Mouse (Mus musculus): Measurements from ENCODE around the gene Ampd2. TPM values are rescaled to one million over a fixed set of nuclear protein-coding genes. Genes with fewer than 3 reads are reported as not detected.

The Ampd2 gene
- polyA plus RNA-seq, 1 experiment from 2014 or later: 45.1 TPM

GRCm38 (mm10) chr3:108084767-108085270 is 1.6 kb downstream of the Ampd2 start:
- peak overlapping the region; percentile 91 for H3K4me2 ChIP-seq (ENCODE audit: low read depth, low read length, severe bottlenecking)
- H3K36me3 ChIP-seq (ENCODE audit: control insufficient read depth, insufficient read depth, low read length): no peaks in the 10 kb centered on the region
- no peaks in the 10 kb centered on the region for H3K9me3 ChIP-seq (ENCODE audit: control insufficient read depth, low read length)
- no peaks in the 10 kb centered on the region for H3K27me3 ChIP-seq (ENCODE audit: control insufficient read depth, insufficient read depth, low read length)
- H3K27ac ChIP-seq (ENCODE audit: low read depth, low read length): peak overlapping the region; percentile 67; the same call in 1 of the 2 replicates
- DNase-seq (ENCODE audit: low spot score): no peak
- H3K4me1 ChIP-seq (replicated peaks; ENCODE audit: control insufficient read depth, insufficient read depth, low read length): peaks cover 13% of the 10 kb centered on the region
- H3K4me3 ChIP-seq (ENCODE audit: low read depth, low read length): peak overlapping the region; percentile 57
- WGBS: 24% methylated on average over 13 of the region's 13 CpGs
- ATAC-seq (replicated peaks; ENCODE audit: low FRiP score): peak; percentile 29
- H3K9ac ChIP-seq (ENCODE audit: low read length): peak overlapping the region; percentile 56

GRCm38 (mm10) chr3:108083904-108084407 is 2.5 kb downstream of the Ampd2 start:
- H3K4me3 ChIP-seq (ENCODE audit: low read depth, low read length): no peak overlapping the region
- H3K9me3 ChIP-seq (ENCODE audit: control insufficient read depth, low read length): no peaks in the 10 kb centered on the region
- no peak overlapping the region for H3K4me2 ChIP-seq (ENCODE audit: low read depth, low read length, severe bottlenecking)
- H3K4me1 ChIP-seq (replicated peaks; ENCODE audit: control insufficient read depth, insufficient read depth, low read length): peaks cover 13% of the 10 kb centered on the region
- H3K27me3 ChIP-seq (ENCODE audit: control insufficient read depth, insufficient read depth, low read length): no peaks in the 10 kb centered on the region
- H3K36me3 ChIP-seq (ENCODE audit: control insufficient read depth, insufficient read depth, low read length): peaks cover 2% of the 10 kb centered on the region; the same call in 1 of the 2 replicates
- no peak overlapping the region for H3K9ac ChIP-seq (ENCODE audit: low read length)
- H3K27ac ChIP-seq (ENCODE audit: low read depth, low read length): no peak overlapping the region
- 80% methylated on average over 4 of the region's 4 CpGs for whole genome bisulfite sequencing
- ATAC-seq (replicated peaks; ENCODE audit: low FRiP score) (no peak), DNase-seq (ENCODE audit: low spot score) (no peak)

GRCm38 (mm10) chr3:108083161-108083560 is 3.3 kb downstream of the Ampd2 start:
- Histone ChIP-seq H3K27me3 (ENCODE audit: control insufficient read depth, insufficient read depth, low read length) (no peaks in the 10 kb centered on the region), H3K4me2 (ENCODE audit: low read depth, low read length, severe bottlenecking) (no peak overlapping the region)

GRCm38 (mm10) chr3:108082251-108082875 is 4.1 kb downstream of the Ampd2 start:
- Histone ChIP-seq H3K9ac (ENCODE audit: low read length) (peak overlapping the region; percentile 35; the same call in 1 of the 2 replicates), H3K4me1 (replicated peaks; ENCODE audit: control insufficient read depth, insufficient read depth, low read length) (peaks cover 13% of the 10 kb centered on the region), H3K27me3 (ENCODE audit: control insufficient read depth, insufficient read depth, low read length) (no peaks in the 10 kb centered on the region), H3K4me3 (ENCODE audit: low read depth, low read length) (no peak overlapping the region), H3K36me3 (ENCODE audit: control insufficient read depth, insufficient read depth, low read length) (peaks cover 3% of the 10 kb centered on the region; the same call in 1 of the 2 replicates), H3K4me2 (ENCODE audit: low read depth, low read length, severe bottlenecking) (no peak overlapping the region), H3K27ac (ENCODE audit: low read depth, low read length) (no peak overlapping the region), H3K9me3 (ENCODE audit: control insufficient read depth, low read length) (no peaks in the 10 kb centered on the region)
- WGBS: 60% methylated on average over 1 of the region's 1 CpGs
- DNase-seq (ENCODE audit: low spot score): no peak
- ATAC-seq (replicated peaks; ENCODE audit: low FRiP score): no peak

More at GRCm38 (mm10) chr3:108083161-108083560, 3.3 kb downstream of the Ampd2 start:
- Histone ChIP-seq H3K4me1 (replicated peaks; ENCODE audit: control insufficient read depth, insufficient read depth, low read length) (peaks cover 13% of the 10 kb centered on the region), H3K4me3 (ENCODE audit: low read depth, low read length) (no peak overlapping the region), H3K27ac (ENCODE audit: low read depth, low read length) (no peak overlapping the region), H3K9me3 (ENCODE audit: control insufficient read depth, low read length) (no peaks in the 10 kb centered on the region), H3K36me3 (ENCODE audit: control insufficient read depth, insufficient read depth, low read length) (peaks cover 3% of the 10 kb centered on the region; the same call in 1 of the 2 replicates), H3K9ac (ENCODE audit: low read length) (no peak overlapping the region)
- ATAC-seq (replicated peaks; ENCODE audit: low FRiP score) (no peak), DNase-seq (ENCODE audit: low spot score) (no peak)
- 68% methylated on average over 2 of the region's 2 CpGs for WGBS

GRCm38 (mm10) chr3:108081681-108082080 is 4.8 kb downstream of the Ampd2 start:
- Histone ChIP-seq H3K36me3 (ENCODE audit: control insufficient read depth, insufficient read depth, low read length) (peaks cover 4% of the 10 kb centered on the region; the same call in 1 of the 2 replicates), H3K9ac (ENCODE audit: low read length) (no peak overlapping the region)

GRCm38 (mm10) chr3:108076836-108077235 is 9.6 kb downstream of the Ampd2 start:
- H3K4me1 ChIP-seq (replicated peaks; ENCODE audit: control insufficient read depth, insufficient read depth, low read length): no peaks in the 10 kb centered on the region
- H3K27ac ChIP-seq (ENCODE audit: low read depth, low read length): no peak overlapping the region
- no peak overlapping the region for H3K4me2 ChIP-seq (ENCODE audit: low read depth, low read length, severe bottlenecking)
- DNase-seq (ENCODE audit: low spot score) (no peak), ATAC-seq (replicated peaks; ENCODE audit: low FRiP score) (no peak)
- no peaks in the 10 kb centered on the region for H3K27me3 ChIP-seq (ENCODE audit: control insufficient read depth, insufficient read depth, low read length)
- peaks cover 11% of the 10 kb centered on the region; the same call in 1 of the 2 replicates for H3K36me3 ChIP-seq (ENCODE audit: control insufficient read depth, insufficient read depth, low read length)
- 95% methylated on average over 9 of the region's 9 CpGs for WGBS
- no peaks in the 10 kb centered on the region for H3K9me3 ChIP-seq (ENCODE audit: control insufficient read depth, low read length)
- H3K9ac ChIP-seq (ENCODE audit: low read length): no peak overlapping the region
- no peak overlapping the region for H3K4me3 ChIP-seq (ENCODE audit: low read depth, low read length)

More at GRCm38 (mm10) chr3:108081681-108082080, 4.8 kb downstream of the Ampd2 start:
- no peak for ATAC-seq (replicated peaks; ENCODE audit: low FRiP score)
- no peak overlapping the region for H3K4me2 ChIP-seq (ENCODE audit: low read depth, low read length, severe bottlenecking)
- no peak overlapping the region for H3K4me3 ChIP-seq (ENCODE audit: low read depth, low read length)
- no peak overlapping the region for H3K27ac ChIP-seq (ENCODE audit: low read depth, low read length)
- H3K27me3 ChIP-seq (ENCODE audit: control insufficient read depth, insufficient read depth, low read length): no peaks in the 10 kb centered on the region
- DNase-seq (ENCODE audit: low spot score): no peak
- H3K9me3 ChIP-seq (ENCODE audit: control insufficient read depth, low read length): no peaks in the 10 kb centered on the region
- WGBS: 62% methylated on average over 4 of the region's 4 CpGs
- H3K4me1 ChIP-seq (replicated peaks; ENCODE audit: control insufficient read depth, insufficient read depth, low read length): peaks cover 13% of the 10 kb centered on the region

- no peak overlapping the region for H3K9ac ChIP-seq (ENCODE audit: low read length)
- DNase-seq (ENCODE audit: low spot score) (no peak), ATAC-seq (replicated peaks; ENCODE audit: low FRiP score) (no peak)
- H3K4me2 ChIP-seq (ENCODE audit: low read depth, low read length, severe bottlenecking): no peak overlapping the region
- H3K36me3 ChIP-seq (ENCODE audit: control insufficient read depth, insufficient read depth, low read length): peaks cover 8% of the 10 kb centered on the region; the same call in 1 of the 2 replicates
- no peak overlapping the region for H3K4me3 ChIP-seq (ENCODE audit: low read depth, low read length)
- no peaks in the 10 kb centered on the region for H3K9me3 ChIP-seq (ENCODE audit: control insufficient read depth, low read length)
- H3K27ac ChIP-seq (ENCODE audit: low read depth, low read length): no peak overlapping the region
- 78% methylated on average over 10 of the region's 10 CpGs for WGBS
- H3K4me1 ChIP-seq (replicated peaks; ENCODE audit: control insufficient read depth, insufficient read depth, low read length): no peaks in the 10 kb centered on the region
- H3K27me3 ChIP-seq (ENCODE audit: control insufficient read depth, insufficient read depth, low read length): no peaks in the 10 kb centered on the region
Observed at GRCm38 (mm10) chr3:108072983-108073569, 13.4 kb downstream of the Ampd2 start.

- WGBS: 65% methylated on average over 10 of the region's 10 CpGs
- H3K4me2 ChIP-seq (ENCODE audit: low read depth, low read length, severe bottlenecking): no peak overlapping the region
- H3K9me3 ChIP-seq (ENCODE audit: control insufficient read depth, low read length): no peaks in the 10 kb centered on the region
- no peak overlapping the region for H3K27ac ChIP-seq (ENCODE audit: low read depth, low read length)
- H3K36me3 ChIP-seq (ENCODE audit: control insufficient read depth, insufficient read depth, low read length): peaks cover 3% of the 10 kb centered on the region; the same call in 1 of the 2 replicates
- no peaks in the 10 kb centered on the region for H3K27me3 ChIP-seq (ENCODE audit: control insufficient read depth, insufficient read depth, low read length)
- DNase-seq (ENCODE audit: low spot score) (peak; percentile 80), ATAC-seq (replicated peaks; ENCODE audit: low FRiP score) (0 out of 2 replicates have a peak, but pooled peaks have one; percentile 46)
- no peak overlapping the region for H3K9ac ChIP-seq (ENCODE audit: low read length)
- H3K4me3 ChIP-seq (ENCODE audit: low read depth, low read length): no peak overlapping the region
- H3K4me1 ChIP-seq (replicated peaks; ENCODE audit: control insufficient read depth, insufficient read depth, low read length): no peaks in the 10 kb centered on the region
Observed at GRCm38 (mm10) chr3:108070295-108071293, 15.9 kb downstream of the Ampd2 start.

Measured in forebrain, embryonic 11.5 days (tissue).